Mouse (Mus musculus) stomach, adult 2 months (tissue): ENCODE data around the gene Lmf1. TPM values are rescaled to one million over a fixed set of nuclear protein-coding genes. Genes with fewer than 3 reads are reported as not detected.

ENCODE experiments used
- polyA plus RNA-seq: library from polyadenylated mRNA; depleted of rRNA; stranded (reverse); fragments of >200 nt; gene quantifications from 2 replicates; pipeline ENCODE4 v1.2.3, GENCODE M21; 2012; rRNA removed

The Lmf1 gene
- polyA plus RNA-seq: 9.1 and 11.0 TPM in 2 replicates

GRCm38 (mm10) chr17:25578920-25579319, at the start of gene Lmf1:
TSS of gene Lmf1 (plus strand) at chr17:25579085.

GRCm38 (mm10) chr17:25570648-25571452, 8.0 kb upstream of the Lmf1 start, which contains the start of gene Sox8:
TSS of gene Sox8 (minus strand) at chr17:25570686.

Other genes starting within 250 kb of the Lmf1 start
- 6.2 and 33.9 TPM in 2 replicates for gene Tpsab1, start 233.5 kb upstream of the Lmf1 start, polyA plus RNA-seq
- gene Tpsb2, start 212.8 kb upstream of the Lmf1 start, polyA plus RNA-seq: 17.3 and 32.1 TPM in 2 replicates
- gene Tpsg1, start 209.8 kb upstream of the Lmf1 start, polyA plus RNA-seq: 1.5 and 2.3 TPM in 2 replicates
- 13.5 and 16.6 TPM in 2 replicates for gene Cacna1h, start 145.3 kb upstream of the Lmf1 start, polyA plus RNA-seq
- 0.31 TPM in 1 of 2 replicates, not detected in the other for gene Tekt4, start 124.5 kb upstream of the Lmf1 start, polyA plus RNA-seq
- 0.04 TPM in 1 of 2 replicates, not detected in the other for gene Sstr5, start 81.8 kb upstream of the Lmf1 start, polyA plus RNA-seq
- 0.38 and 0.73 TPM in 2 replicates for gene Sox8, start 8.4 kb upstream of the Lmf1 start, polyA plus RNA-seq
- 0.09 and 0.11 TPM in 2 replicates for gene Gng13, start 138.1 kb downstream of the Lmf1 start, polyA plus RNA-seq
- gene Chtf18, start 148.3 kb downstream of the Lmf1 start, polyA plus RNA-seq: 3.3 TPM in 2 replicates
- 22.5 and 24.8 TPM in 2 replicates for gene Rpusd1, start 148.6 kb downstream of the Lmf1 start, polyA plus RNA-seq
- gene Mslnl, start 157.0 kb downstream of the Lmf1 start, polyA plus RNA-seq: 0.24 and 0.38 TPM in 2 replicates
- 3.5 and 10.2 TPM in 2 replicates for gene Msln, start 175.3 kb downstream of the Lmf1 start, polyA plus RNA-seq
- gene Narfl, start 194.7 kb downstream of the Lmf1 start, polyA plus RNA-seq: 7.1 and 8.7 TPM in 2 replicates
- 31.2 and 41.5 TPM in 2 replicates for gene Haghl, start 206.6 kb downstream of the Lmf1 start, polyA plus RNA-seq
- 0.18 TPM in 1 of 2 replicates, not detected in the other for gene Ccdc78, start 207.5 kb downstream of the Lmf1 start, polyA plus RNA-seq
- 68.2 and 76.3 TPM in 2 replicates for gene Fam173a, start 213.8 kb downstream of the Lmf1 start, polyA plus RNA-seq
- gene AC134908.4, start 216.6 kb downstream of the Lmf1 start, polyA plus RNA-seq: 0.63 TPM in 1 of 2 replicates, not detected in the other
- 20.0 and 33.4 TPM in 2 replicates for gene Metrn, start 218.1 kb downstream of the Lmf1 start, polyA plus RNA-seq
- gene Fbxl16, start 230.0 kb downstream of the Lmf1 start, polyA plus RNA-seq: 3.9 TPM in 2 replicates
- gene Wdr24, start 244.5 kb downstream of the Lmf1 start, polyA plus RNA-seq: 16.1 and 17.1 TPM in 2 replicates
- 42.8 and 51.7 TPM in 2 replicates for gene Jmjd8, start 249.8 kb downstream of the Lmf1 start, polyA plus RNA-seq